Mouse (Mus musculus) CH12.LX (cell line): ENCODE data around the gene Tfg.

ENCODE experiments used
- CHD1 ChIP-seq: IDR thresholded peaks from 2 replicates; pipeline ENCODE4 v1.6.1; 2012; ENCODE audit warnings: low read depth, low read length, improper control_type of control experiment, inconsistent platforms
- CTCF ChIP-seq, 2 experiments: IDR thresholded peaks in 1 of 2; conservative IDR thresholded peaks in 1 of 2; 2 replicates each; pipeline ENCODE4 v1.5.1; 2011 to 2012; ENCODE audit warnings: low read depth in 2 of 2, low read length in 2 of 2, improper control_type of control experiment in 1 of 2, inconsistent platforms in 1 of 2, mild to moderate bottlenecking in 1 of 2, moderate library complexity in 1 of 2
- E2F4 ChIP-seq: IDR thresholded peaks from 2 replicates; pipeline ENCODE4 v1.6.1; 2011; ENCODE audit warnings: low read depth, low read length, improper control_type of control experiment; ENCODE audit not compliant: insufficient replicate concordance
- EP300 ChIP-seq: IDR thresholded peaks from 2 replicates; pipeline ENCODE4 v1.6.1; 2011; ENCODE audit warnings: low read length, improper control_type of control experiment
- HCFC1 ChIP-seq: IDR thresholded peaks from 2 replicates; pipeline ENCODE4 v1.6.1; 2012; ENCODE audit warnings: low read depth, mild to moderate bottlenecking, inconsistent platforms, low read length, improper control_type of control experiment
- NELFE ChIP-seq: IDR thresholded peaks from 2 replicates; pipeline ENCODE4 v1.6.1; 2011; ENCODE audit warnings: low read depth, low read length, improper control_type of control experiment
- PAX5 ChIP-seq: IDR thresholded peaks from 2 replicates; pipeline ENCODE4 v1.6.1; 2012; ENCODE audit warnings: low read length, inconsistent platforms, mixed read lengths
- POLR2A ChIP-seq: IDR thresholded peaks from 2 replicates; pipeline ENCODE4 v1.6.1; 2011; ENCODE audit warnings: low read depth, mild to moderate bottlenecking, improper control_type of control experiment, low read length
- POLR2AphosphoS2 ChIP-seq: IDR thresholded peaks from 2 replicates; pipeline ENCODE4 v1.6.1; 2011; ENCODE audit warnings: low read depth, low read length, improper control_type of control experiment
- ZKSCAN1 ChIP-seq: IDR thresholded peaks from 2 replicates; pipeline ENCODE4 v1.6.1; 2012; ENCODE audit warnings: low read depth, inconsistent platforms, low read length, improper control_type of control experiment, borderline replicate concordance
- ZMIZ1 ChIP-seq: IDR thresholded peaks from 2 replicates; pipeline ENCODE4 v1.6.1; 2012; ENCODE audit warnings: low read depth, mild to moderate bottlenecking, inconsistent platforms, low read length, improper control_type of control experiment
- ZNF384 ChIP-seq: IDR thresholded peaks from 2 replicates; pipeline ENCODE4 v1.6.1; 2012; ENCODE audit warnings: low read depth, low read length, improper control_type of control experiment, inconsistent platforms

DNA sequence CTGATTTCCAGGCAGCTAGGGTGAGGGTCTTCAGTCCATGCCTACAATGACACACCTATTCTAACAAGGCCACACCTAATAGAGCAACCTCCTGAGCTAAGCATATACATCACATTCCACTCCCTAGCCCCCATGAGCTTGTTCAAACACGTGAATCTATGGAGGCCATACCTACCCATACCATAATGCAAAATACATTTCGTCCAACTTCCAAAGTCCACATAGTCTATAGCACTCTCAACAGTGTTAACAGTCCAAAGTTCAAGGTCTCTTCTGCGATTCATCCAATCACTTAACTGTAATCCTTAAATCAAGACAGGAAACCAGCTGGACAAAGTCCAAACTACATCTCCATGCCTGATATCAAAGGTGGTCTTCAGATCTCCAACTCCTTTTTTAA is 7.2 kb downstream of the Tfg start:
- TF ChIP-seq CTCF (conservative IDR thresholded peaks at IDR 0.05 in 1 of 2, IDR thresholded peaks at IDR 0.05 in 1 of 2; ENCODE audit: low read depth in 2 of 2, low read length in 2 of 2) (no peak), ZNF384 (no peak), ZMIZ1 (no peak), E2F4 (no peak), HCFC1 (no peak), NELFE (no peak), PAX5 (no peak), EP300 (no peak), CHD1 (no peak), ZKSCAN1 (no peak), POLR2A (no peak), POLR2AphosphoS2 (no peak)
